Mouse (Mus musculus): ENCODE results near the gene Rnaset2a. TPM values are rescaled to one million over a fixed set of nuclear protein-coding genes. Genes with fewer than 3 reads are reported as not detected.
A peak's percentile ranks its signal among the peaks of the same experiment; 100 is the strongest.
"Not testable (repeated sequence)": the region's sequence is repeated elsewhere in the genome, so short reads cannot be mapped to it uniquely, and the experiment has no call there.

Rnaset2a gene
- total RNA-seq (2014; fragmentation: Nextera tagmentation) = 71.8 and 74.2 TPM in 2 replicates
- total RNA-seq (2017) = 57.8 and 62.4 TPM in 2 replicates

GRCm38 (mm10) chr17:8147439-8148316 is at the start of gene Rnaset2a, which contains the start of gene Gm49673:
Gene Rnaset2a (minus strand): TSS chr17:8148097.
Gene Gm49673 (minus strand): TSS chr17:8147788.
- peak; percentile 88 for ATAC-seq (replicated peaks; ENCODE audit: poor library complexity, severe bottlenecking)

DNA sequence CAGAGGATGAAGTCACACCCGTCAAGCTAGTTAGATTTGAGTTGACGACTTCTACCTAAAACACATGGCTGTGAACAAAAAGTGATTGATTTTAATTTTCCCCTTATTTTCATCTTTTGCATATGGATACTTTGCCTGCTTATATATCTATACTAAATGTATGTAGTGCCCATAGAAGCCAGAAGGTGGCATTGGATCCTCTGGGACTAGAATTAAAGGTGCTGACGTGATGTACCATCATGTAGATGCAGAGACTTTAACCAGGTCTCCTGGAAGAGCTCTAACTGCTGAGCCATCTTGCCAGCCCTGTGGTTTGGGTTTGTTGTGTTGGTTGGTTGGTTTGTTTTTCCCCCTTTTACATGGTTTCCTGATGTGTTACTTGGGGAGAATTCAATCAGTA is 49.8 kb upstream of the Rnaset2a start:
- no peak for ATAC-seq (replicated peaks; ENCODE audit: poor library complexity, severe bottlenecking)

GRCm38 (mm10) chr17:8195685-8196376 is 47.9 kb upstream of the Rnaset2a start:
- peak; percentile 71 for ATAC-seq (replicated peaks; ENCODE audit: poor library complexity, severe bottlenecking)

DNA sequence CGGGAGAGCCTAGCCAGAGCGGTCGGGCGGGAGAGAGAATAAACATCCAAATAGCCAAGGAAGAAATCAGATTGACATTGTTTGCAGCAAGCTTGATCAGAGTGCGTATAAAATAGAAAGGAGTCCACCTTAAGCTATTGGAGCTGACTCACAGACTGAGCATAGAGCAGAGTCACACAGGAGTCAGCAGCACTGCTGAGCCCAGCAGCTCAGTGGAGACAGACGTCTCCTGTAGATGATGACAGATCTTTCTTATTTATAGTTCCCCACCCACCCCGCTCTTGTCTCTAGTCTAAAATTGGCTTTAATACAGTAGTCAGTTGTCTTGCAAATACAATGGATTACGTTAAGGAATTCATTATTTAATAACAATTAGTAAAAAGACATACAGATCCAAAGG is 45.8 kb upstream of the Rnaset2a start:
- no peak for ATAC-seq (replicated peaks; ENCODE audit: poor library complexity, severe bottlenecking)

- no peak for ATAC-seq (replicated peaks; ENCODE audit: poor library complexity, severe bottlenecking)
Measured at GRCm38 (mm10) chr17:8184217-8184616, 36.3 kb upstream of the Rnaset2a start.

GRCm38 (mm10) chr17:8183815-8184214 is 35.9 kb upstream of the Rnaset2a start:
- no peak for ATAC-seq (replicated peaks; ENCODE audit: poor library complexity, severe bottlenecking)

DNA sequence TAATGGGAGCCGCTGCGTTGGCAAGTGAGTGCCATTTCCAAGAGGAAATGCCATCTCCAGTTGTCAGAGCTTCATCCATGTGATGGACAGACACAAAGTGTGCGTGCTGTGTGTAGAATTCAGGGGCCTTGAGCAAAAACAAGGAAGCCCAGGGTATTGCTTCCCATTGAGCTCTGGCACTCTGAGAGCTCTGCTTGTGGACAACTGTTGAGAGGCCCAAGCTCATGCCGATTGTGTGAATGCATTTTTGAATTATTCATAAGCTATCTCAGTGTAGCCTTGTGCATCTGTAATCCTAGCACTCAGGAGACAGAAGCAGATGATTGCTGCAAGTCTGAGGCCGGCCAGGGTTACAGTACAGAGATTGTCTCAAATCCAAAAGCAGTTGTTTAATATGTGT is 29.2 kb upstream of the Rnaset2a start:
- no peak for ATAC-seq (replicated peaks; ENCODE audit: poor library complexity, severe bottlenecking)

- ATAC-seq (replicated peaks; ENCODE audit: poor library complexity, severe bottlenecking) = no peak
Measured at GRCm38 (mm10) chr17:8171081-8171480, 23.2 kb upstream of the Rnaset2a start.

- ATAC-seq (replicated peaks; ENCODE audit: poor library complexity, severe bottlenecking) = peak; percentile 43
Measured at GRCm38 (mm10) chr17:8170331-8170730, 22.4 kb upstream of the Rnaset2a start.

DNA sequence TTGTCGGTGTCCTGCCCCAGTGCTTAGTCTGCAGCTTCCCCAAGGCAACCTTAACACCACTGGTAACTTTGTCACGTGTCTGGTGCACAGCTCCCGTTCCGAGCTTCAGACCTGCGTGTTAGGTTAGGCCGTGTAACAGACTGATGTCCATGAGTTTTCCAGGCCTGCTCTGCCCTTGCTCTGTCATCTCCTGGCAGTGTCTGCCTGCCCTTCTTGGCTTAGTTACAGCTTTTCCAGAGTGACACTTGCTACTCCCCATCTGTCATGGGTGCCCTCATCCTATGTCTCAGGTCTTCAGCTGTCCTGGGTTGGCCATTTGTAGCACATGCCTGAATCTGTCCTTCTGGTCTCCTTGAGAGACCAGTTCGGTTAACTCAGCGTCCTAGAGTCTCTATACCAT is 19.5 kb upstream of the Rnaset2a start:
- not testable (repeated sequence) for ATAC-seq (replicated peaks; ENCODE audit: poor library complexity, severe bottlenecking)

DNA sequence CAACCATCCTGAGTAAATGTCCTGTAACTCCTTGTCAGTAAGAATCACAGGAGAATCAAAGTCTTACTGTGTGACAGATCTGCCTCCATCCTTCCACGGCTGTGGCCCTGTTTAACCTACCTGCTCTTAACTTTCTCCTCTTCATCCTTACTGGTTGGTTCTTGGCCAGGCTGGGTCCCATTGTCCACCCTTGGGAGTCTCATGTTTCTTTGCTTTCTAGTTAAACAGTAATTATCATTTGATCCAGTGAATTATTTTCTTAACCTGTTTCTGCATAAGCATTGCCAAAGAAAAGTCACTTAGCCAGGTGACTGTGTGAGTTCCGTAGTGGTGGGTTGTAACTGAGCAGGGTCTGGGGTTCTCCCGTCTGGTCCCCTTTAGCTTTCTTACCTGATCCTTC is 18.6 kb upstream of the Rnaset2a start:
- not testable (repeated sequence) for ATAC-seq (replicated peaks; ENCODE audit: poor library complexity, severe bottlenecking)

- ATAC-seq (replicated peaks; ENCODE audit: poor library complexity, severe bottlenecking) = not testable (repeated sequence)
Measured at GRCm38 (mm10) chr17:8165977-8166376, 18.1 kb upstream of the Rnaset2a start.

DNA sequence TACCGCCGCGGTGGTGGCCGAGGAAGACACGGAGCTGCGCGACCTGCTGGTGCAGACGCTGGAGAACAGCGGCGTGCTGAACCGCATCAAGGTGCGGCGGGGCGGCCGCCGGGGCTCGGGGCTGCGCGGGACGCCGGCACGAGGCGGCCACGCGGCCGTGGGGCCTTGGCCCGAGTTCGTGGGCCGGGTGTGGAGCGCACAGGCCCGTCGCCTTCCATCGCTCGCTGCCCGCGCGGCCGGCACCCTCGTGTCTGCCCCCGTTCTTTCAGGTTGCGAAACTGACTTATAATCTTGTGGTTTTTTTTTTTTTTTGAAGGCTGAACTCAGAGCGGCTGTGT is 17.7 kb upstream of the Rnaset2a start:
- peak; percentile 27 for ATAC-seq (replicated peaks; ENCODE audit: poor library complexity, severe bottlenecking)

DNA sequence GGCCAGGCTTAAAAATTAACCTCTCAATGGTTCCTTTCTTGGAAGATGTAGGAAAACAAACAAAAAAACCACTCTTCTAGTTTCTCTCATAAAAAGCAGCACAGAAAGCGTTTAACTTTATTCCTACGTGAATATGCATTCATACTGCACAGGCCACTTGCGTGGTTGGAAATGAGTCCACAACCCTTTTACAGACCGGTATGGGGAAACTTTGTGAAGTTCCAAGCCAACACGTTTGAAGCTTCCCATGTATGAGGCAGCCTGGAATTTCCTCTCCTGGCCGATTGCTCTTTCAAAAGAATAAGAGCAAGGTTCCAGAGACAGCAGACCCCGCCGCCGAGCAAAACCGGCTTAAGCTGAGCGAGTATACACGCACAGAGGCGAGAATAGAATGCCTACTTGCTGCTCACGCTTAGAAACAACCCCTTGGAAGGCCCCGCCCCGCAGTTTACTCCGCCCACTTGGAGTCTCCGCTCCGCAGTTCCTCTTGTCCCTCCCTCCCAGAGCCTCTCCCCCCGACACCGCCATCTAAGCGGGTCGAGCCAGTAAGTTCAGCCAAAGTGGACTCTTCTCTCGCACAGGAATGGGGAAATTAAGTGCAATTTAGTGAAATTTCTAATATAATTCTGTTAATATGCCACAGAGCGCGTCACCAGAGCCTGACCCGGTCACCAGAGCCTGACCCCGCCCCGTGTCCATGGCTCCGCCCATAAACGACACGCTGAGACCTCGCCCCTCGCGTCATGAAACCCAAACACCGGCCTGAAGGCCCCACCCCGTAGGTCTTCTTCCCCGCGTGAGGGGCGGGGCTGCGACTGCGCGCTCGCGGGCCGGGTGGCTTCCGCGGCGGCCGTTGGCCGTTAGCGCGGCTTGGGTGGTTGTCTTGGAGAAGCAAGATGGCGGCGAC is 17.1 kb upstream of the Rnaset2a start, which contains the start of gene Fgfr1op:
Gene Fgfr1op, plus strand, starts transcription at position 801 of the 907 bp plus-strand sequence.
- ATAC-seq (replicated peaks; ENCODE audit: poor library complexity, severe bottlenecking) = peak; percentile 83

DNA sequence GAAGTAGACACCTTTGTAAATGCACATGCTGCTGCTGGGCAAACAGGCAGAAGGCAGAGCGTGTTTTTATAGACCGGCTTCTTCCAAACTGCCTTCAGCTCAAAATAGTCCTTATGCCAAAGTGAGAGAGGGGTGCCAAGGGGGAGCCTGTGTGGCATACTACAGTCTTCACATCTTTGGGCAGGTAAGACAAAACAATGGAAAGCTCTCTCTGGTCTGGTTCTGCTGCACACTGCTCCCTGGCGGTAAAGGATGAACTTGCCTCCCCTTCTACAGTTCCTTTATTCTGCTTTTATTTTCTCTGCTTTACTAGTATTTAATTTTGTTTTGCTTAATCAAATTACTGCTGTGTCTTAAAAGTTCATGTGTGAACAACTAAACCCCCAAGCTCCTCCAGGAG is 13.1 kb upstream of the Rnaset2a start:
- ATAC-seq (replicated peaks; ENCODE audit: poor library complexity, severe bottlenecking) = not testable (repeated sequence)

GRCm38 (mm10) chr17:8158627-8159026 is 10.7 kb upstream of the Rnaset2a start:
- ATAC-seq (replicated peaks; ENCODE audit: poor library complexity, severe bottlenecking) = peak; percentile 96

DNA sequence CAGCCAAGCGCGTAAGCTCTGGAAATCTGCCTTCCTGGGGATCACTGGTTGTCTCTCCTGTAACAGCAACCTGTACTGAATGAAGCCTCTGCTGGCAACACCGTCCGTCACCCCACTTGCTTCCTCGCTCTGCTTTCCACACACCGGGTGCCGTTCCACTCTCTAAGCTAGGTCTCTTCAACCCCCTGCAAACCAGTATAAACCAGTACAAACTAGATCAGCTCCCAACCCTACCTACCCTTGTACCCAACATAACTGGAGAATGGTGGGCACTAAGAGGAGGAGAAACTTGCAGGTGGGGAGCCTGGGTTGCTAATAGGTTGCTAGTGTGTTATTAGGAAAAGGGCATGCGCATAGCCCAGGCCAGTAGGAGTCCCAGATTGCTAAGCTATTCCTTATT is 8.1 kb upstream of the Rnaset2a start:
- not testable (repeated sequence) for ATAC-seq (replicated peaks; ENCODE audit: poor library complexity, severe bottlenecking)

GRCm38 (mm10) chr17:8155010-8155409 is 7.1 kb upstream of the Rnaset2a start:
- ATAC-seq (replicated peaks; ENCODE audit: poor library complexity, severe bottlenecking) = not testable (repeated sequence)

DNA sequence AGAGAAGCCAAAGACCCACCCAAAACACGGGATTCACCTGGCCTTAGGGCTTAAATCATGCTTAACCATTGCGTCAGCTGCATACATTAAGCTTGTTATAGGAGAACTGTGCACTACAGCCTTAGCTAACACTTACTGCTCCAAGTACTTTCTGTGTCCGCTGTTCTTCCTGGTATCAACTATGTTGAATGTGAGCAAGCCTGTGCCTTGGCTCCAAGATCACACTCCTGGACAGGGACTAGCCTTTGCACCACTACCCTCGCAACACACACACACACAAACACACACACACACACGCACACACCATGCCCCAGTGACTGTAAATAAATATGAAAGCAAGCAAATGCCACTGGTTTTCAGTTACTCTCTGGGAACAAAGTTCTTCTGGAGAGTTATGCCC is 966 bp downstream of the Rnaset2a start:
- not testable (repeated sequence) for ATAC-seq (replicated peaks; ENCODE audit: poor library complexity, severe bottlenecking)
